Mouse (Mus musculus) kidney, postnatal 0 days (tissue): ENCODE data around the gene Tbc1d22b. TPM values are rescaled to one million over a fixed set of nuclear protein-coding genes. Genes with fewer than 3 reads are reported as not detected.
A peak's percentile ranks its signal among the peaks of the same experiment; 100 is the strongest.

ENCODE experiments used
- ATAC-seq: fragments of 200-750 bp; cut with Nextera tagmentation; replicated peaks from 2 replicates; pipeline ENCODE4 v1.8.0; 2017; ENCODE audit warnings: low read depth, moderate number of reproducible peaks, moderate TSS enrichment, moderate library complexity; ENCODE audit not compliant: low FRiP score
- DNase-seq: peaks from one replicate; pipeline ENCODE4 v3.0.0-alpha.2; 2016; ENCODE audit warnings: low spot score
- H3K27ac ChIP-seq: fragments of 300-500 bp; sonication (generic); 2 replicates; pipeline ENCODE4 v1.5.1; 2014; ENCODE audit warnings: mild to moderate bottlenecking
- H3K27me3 ChIP-seq: fragments of 300-500 bp; sonication (generic); 2 replicates; pipeline ENCODE4 v1.6.1; 2014; ENCODE audit warnings: low read length, mixed read lengths; ENCODE audit not compliant: insufficient read depth
- H3K36me3 ChIP-seq: fragments of 300-500 bp; sonication (generic); 2 replicates; pipeline ENCODE4 v1.6.1; 2014; ENCODE audit warnings: low read length, mixed read lengths; ENCODE audit not compliant: insufficient read depth
- H3K4me1 ChIP-seq: fragments of 300-500 bp; sonication (generic); replicated peaks from 2 replicates; pipeline ENCODE4 v1.6.1; 2014; ENCODE audit warnings: antibody characterized with exemption, low read length, mixed read lengths; ENCODE audit not compliant: insufficient read depth
- H3K4me2 ChIP-seq: fragments of 300-500 bp; sonication (generic); 2 replicates; pipeline ENCODE4 v1.6.1; 2014; ENCODE audit warnings: mild to moderate bottlenecking, low read length, moderate library complexity, mixed read lengths
- H3K4me3 ChIP-seq: fragments of 300-500 bp; sonication (generic); replicated peaks from 2 replicates; pipeline ENCODE4 v1.5.1; 2014; ENCODE audit warnings: low read depth, low read length
- H3K9ac ChIP-seq: fragments of 300-500 bp; sonication (generic); 2 replicates; pipeline ENCODE4 v1.6.1; 2014; ENCODE audit warnings: low read depth, low read length
- H3K9me3 ChIP-seq: fragments of 300-500 bp; sonication (generic); replicated peaks from 2 replicates; pipeline ENCODE4 v1.6.1; 2016; ENCODE audit warnings: low read length, inconsistent platforms, mixed read lengths
- CTCF ChIP-seq: IDR thresholded peaks from 2 replicates; pipeline ENCODE4 v1.5.1; 2016; ENCODE audit warnings: antibody characterized with exemption, low read depth, mild to moderate bottlenecking, moderate library complexity
- WGBS: fragments of 180-500 bp; shearing (Covaris S2); extraction: QIAGEN DNeasy Blood & Tissue Kit; methylation state at CpG from one replicate; pipeline ENCODE4 v1.1.7; 2014; 5-methylcytosine and 5-hydroxymethylcytosine counted together
- polyA plus RNA-seq: library from polyadenylated mRNA; unstranded; fragments of >200 nt; fragmentation: Nextera tagmentation; extraction: Ambion mirVana; gene quantifications from 2 replicates; pipeline ENCODE4 v1.2.1, GENCODE M21; 2015

Gene Tbc1d22b
- polyA plus RNA-seq: 11.9 and 12.0 TPM in 2 replicates

DNA sequence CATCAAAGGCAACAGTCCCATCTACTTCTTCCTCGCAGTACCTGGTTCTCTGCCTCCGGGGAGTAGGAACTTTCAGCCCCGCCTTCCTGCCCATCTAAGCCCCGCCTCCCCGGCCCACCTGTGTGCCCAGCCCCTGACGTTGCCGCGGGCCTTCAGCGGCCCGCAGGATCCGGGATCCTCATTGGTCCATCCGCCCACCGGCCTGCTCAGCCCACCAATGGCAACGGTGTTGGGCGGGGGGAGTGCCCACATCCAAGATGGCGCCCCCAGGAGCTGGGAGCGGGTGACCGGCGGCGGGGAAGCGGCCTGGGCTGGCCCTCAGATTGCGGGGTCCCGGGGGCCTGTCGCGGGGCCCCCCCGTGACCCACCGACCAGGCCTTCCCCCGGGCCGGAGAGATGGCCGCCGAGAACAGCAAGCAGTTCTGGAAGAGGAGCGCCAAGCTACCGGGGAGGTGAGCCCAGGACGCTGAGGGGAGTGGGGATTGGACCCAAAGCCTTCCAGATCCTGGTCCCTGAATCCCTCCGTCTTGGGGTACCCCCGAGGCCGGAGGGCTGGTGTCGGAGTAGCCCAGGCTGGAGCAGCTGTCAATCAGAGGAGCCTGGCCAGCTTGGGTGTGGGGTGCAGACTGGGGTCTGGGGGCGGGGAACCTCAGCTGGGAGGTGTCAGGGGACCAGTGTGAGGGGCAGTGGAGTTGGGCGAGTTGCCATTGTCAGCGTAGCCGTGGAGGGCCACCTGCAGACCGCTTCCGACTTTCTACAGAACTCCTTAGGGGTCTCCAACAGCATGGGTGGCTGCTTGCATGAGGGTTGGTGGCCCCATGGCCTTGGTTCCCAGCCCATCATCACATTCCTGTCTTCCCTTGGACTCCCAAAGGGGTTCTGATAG is at the start of gene Tbc1d22b, which contains the start of gene Gm17657:
TSS of gene Tbc1d22b (plus strand) at position 243 of the 886 bp plus-strand sequence.
TSS of gene Gm17657 (minus strand) at position 96 of the 886 bp plus-strand sequence.
- DNase-seq (peak; percentile 94), ATAC-seq (peak; percentile 97)
- Histone ChIP-seq H3K36me3 (no peaks in the 10 kb centered on the region), H3K4me2 (peak within 1 kb of the TSS; percentile 88), H3K27me3 (no peaks in the 10 kb centered on the region), H3K9me3 (no peaks in the 10 kb centered on the region), H3K4me3 (peak within 1 kb of the TSS; percentile 99), H3K9ac (peak within 1 kb of the TSS; percentile 93), H3K27ac (peak within 1 kb of the TSS; percentile 54; the same call in 1 of the 2 replicates), H3K4me1 (peaks cover 16% of the 10 kb centered on the region)
- WGBS: under 1% methylated on average over 44 of the region's 44 CpGs
- no peak for TF ChIP-seq CTCF

- ATAC-seq (no peak), DNase-seq (no peak)
- H3K36me3 ChIP-seq: no peaks in the 10 kb centered on the region
- no peak overlapping the region for H3K9ac ChIP-seq
- no peak overlapping the region for H3K27ac ChIP-seq
- TF ChIP-seq CTCF: no peak
- no peaks in the 10 kb centered on the region for H3K9me3 ChIP-seq
- H3K4me1 ChIP-seq: 0 out of 2 replicates have a peak, but pooled peaks cover 11% of the 10 kb centered on the region
- no peak overlapping the region for H3K4me3 ChIP-seq
- WGBS: 87% methylated on average over 7 of the region's 7 CpGs
- H3K27me3 ChIP-seq: no peaks in the 10 kb centered on the region
- no peak overlapping the region for H3K4me2 ChIP-seq
Observed at GRCm38 (mm10) chr17:29500243-29500740, 49.3 kb upstream of the Tbc1d22b start.

GRCm38 (mm10) chr17:29500802-29501469 is 48.6 kb upstream of the Tbc1d22b start:
- ATAC-seq: no peak
- DNase-seq: no peak

GRCm38 (mm10) chr17:29502005-29502668 is 47.4 kb upstream of the Tbc1d22b start:
- H3K4me2 ChIP-seq: peak overlapping the region; percentile 50; the same call in 1 of the 2 replicates
- DNase-seq (no peak), ATAC-seq (no peak)
- no peaks in the 10 kb centered on the region for H3K36me3 ChIP-seq
- no peaks in the 10 kb centered on the region for H3K9me3 ChIP-seq
- 0 out of 2 replicates have a peak, but pooled peaks cover 11% of the 10 kb centered on the region for H3K4me1 ChIP-seq
- H3K4me3 ChIP-seq: no peak overlapping the region
- no peaks in the 10 kb centered on the region for H3K27me3 ChIP-seq
- no peak overlapping the region for H3K9ac ChIP-seq
- TF ChIP-seq CTCF: no peak
- H3K27ac ChIP-seq: no peak overlapping the region; the same call in 1 of the 2 replicates
- 60% methylated on average over 7 of the region's 7 CpGs for WGBS

More at GRCm38 (mm10) chr17:29500802-29501469, 48.6 kb upstream of the Tbc1d22b start:
- H3K4me3 ChIP-seq: no peak overlapping the region
- WGBS: 64% methylated on average over 17 of the region's 17 CpGs
- H3K9ac ChIP-seq: no peak overlapping the region
- TF ChIP-seq CTCF: no peak
- no peaks in the 10 kb centered on the region for H3K36me3 ChIP-seq
- no peak overlapping the region for H3K27ac ChIP-seq
- no peaks in the 10 kb centered on the region for H3K9me3 ChIP-seq
- H3K4me2 ChIP-seq: no peak overlapping the region
- H3K4me1 ChIP-seq: 0 out of 2 replicates have a peak, but pooled peaks cover 11% of the 10 kb centered on the region
- H3K27me3 ChIP-seq: no peaks in the 10 kb centered on the region

DNA sequence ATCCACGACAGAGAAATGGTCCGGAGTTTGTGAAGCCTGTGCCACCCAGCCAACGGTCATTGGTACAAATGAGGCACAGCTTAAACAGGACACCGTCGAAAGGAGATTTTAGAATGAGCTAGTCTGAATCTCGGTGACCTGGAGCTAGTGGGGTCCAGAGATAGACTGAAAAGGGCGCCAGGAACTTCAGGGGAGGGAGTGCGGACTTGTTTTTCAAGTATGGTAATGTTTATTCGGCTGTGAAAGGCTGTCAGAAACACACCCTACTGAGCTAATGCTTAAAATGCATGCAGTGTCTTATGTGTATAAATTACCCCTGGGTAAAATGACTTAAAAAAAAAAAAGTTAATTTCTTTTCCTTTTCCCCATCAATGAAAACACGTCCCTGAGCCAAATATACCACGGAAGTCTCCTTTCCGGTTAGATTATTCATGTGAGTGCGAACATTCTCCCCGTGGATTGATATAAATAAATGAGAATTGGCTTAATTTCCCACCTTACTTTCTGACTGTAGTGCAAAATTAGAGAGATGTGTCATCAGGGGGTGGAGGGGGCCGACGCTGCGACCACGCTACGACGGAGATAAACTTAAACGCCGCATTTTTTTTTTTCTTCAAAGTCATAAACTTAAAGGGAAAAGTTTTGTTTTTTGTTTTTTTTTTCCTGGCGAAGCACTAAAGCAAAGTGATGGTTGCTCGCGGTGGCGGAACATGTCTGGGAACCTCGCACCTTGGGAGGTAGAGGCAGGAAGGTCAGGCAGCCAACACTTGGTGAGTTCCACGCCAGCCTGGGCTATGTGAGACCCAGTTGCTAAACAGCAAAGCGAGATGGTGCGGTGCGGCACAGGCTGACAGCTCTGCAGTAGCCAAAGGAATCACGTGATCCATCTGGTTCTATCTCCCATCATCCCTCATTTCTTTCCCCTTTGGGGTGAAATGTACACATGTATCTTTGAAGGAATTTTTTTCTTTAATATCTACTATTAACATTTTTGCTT is 46.6 kb upstream of the Tbc1d22b start:
- H3K4me1 ChIP-seq: 0 out of 2 replicates have a peak, but pooled peaks cover 11% of the 10 kb centered on the region
- no peaks in the 10 kb centered on the region for H3K9me3 ChIP-seq
- WGBS: 7% methylated on average over 32 of the region's 32 CpGs
- H3K36me3 ChIP-seq: no peaks in the 10 kb centered on the region
- H3K27me3 ChIP-seq: no peaks in the 10 kb centered on the region
- TF ChIP-seq CTCF: no peak
- H3K4me2 ChIP-seq: peak overlapping the region; percentile 50
- H3K9ac ChIP-seq: peak overlapping the region; percentile 24; the same call in 1 of the 2 replicates
- H3K4me3 ChIP-seq: peak overlapping the region; percentile 7
- DNase-seq (peak; percentile 56), ATAC-seq (no peak)
- H3K27ac ChIP-seq: no peak overlapping the region; the same call in 1 of the 2 replicates
